Mouse (Mus musculus): ENCODE results near the gene Cyth3. TPM values are rescaled to one million over a fixed set of nuclear protein-coding genes. Genes with fewer than 3 reads are reported as not detected.

Cyth3 gene
- polyA plus RNA-seq, 1 experiment: 152 TPM

- 16% methylated on average over 7 of the region's 7 CpGs for WGBS
- peaks cover 49% of the 10 kb centered on the region for H3K4me1 ChIP-seq (ENCODE audit: control insufficient read depth, insufficient read depth, low read length)
- no peak for DNase-seq
- H3K4me3 ChIP-seq (replicated peaks; ENCODE audit: extremely low read depth, low read depth, low read length): no peak overlapping the region
- TF ChIP-seq POLR2A (IDR thresholded peaks at IDR 0.05; ENCODE audit: borderline replicate concordance, extremely low read depth, low read depth, low read length) (no peak), CTCF (IDR thresholded peaks at IDR 0.05; ENCODE audit: insufficient read depth, low read length) (no peak)
Measured at GRCm38 (mm10) chr5:143654670-143655510, 32.6 kb downstream of the Cyth3 start.

GRCm38 (mm10) chr5:143655511-143655943, 33.3 kb downstream of the Cyth3 start:
- whole genome bisulfite sequencing: 55% methylated on average over 4 of the region's 4 CpGs
- Histone ChIP-seq H3K4me1 (ENCODE audit: control insufficient read depth, insufficient read depth, low read length) (peaks cover 54% of the 10 kb centered on the region), H3K4me3 (replicated peaks; ENCODE audit: extremely low read depth, low read depth, low read length) (no peak overlapping the region)
- no peak for DNase-seq
- TF ChIP-seq CTCF (IDR thresholded peaks at IDR 0.05; ENCODE audit: insufficient read depth, low read length): no peak
- no peak for TF ChIP-seq POLR2A (IDR thresholded peaks at IDR 0.05; ENCODE audit: borderline replicate concordance, extremely low read depth, low read depth, low read length)

- DNase-seq: no peak
- H3K4me3 ChIP-seq (replicated peaks; ENCODE audit: extremely low read depth, low read depth, low read length): no peak overlapping the region
- WGBS: 32% methylated on average over 2 of the region's 2 CpGs
- H3K4me1 ChIP-seq (ENCODE audit: control insufficient read depth, insufficient read depth, low read length): peaks cover 52% of the 10 kb centered on the region
- TF ChIP-seq POLR2A (IDR thresholded peaks at IDR 0.05; ENCODE audit: borderline replicate concordance, extremely low read depth, low read depth, low read length): no peak
- no peak for TF ChIP-seq CTCF (IDR thresholded peaks at IDR 0.05; ENCODE audit: insufficient read depth, low read length)
Measured at GRCm38 (mm10) chr5:143656708-143657245, 34.5 kb downstream of the Cyth3 start.

- no peak overlapping the region for H3K4me3 ChIP-seq (replicated peaks; ENCODE audit: extremely low read depth, low read depth, low read length)
- WGBS: 61% methylated on average over 8 of the region's 8 CpGs
- H3K4me1 ChIP-seq (ENCODE audit: control insufficient read depth, insufficient read depth, low read length): peaks cover 52% of the 10 kb centered on the region
Measured at GRCm38 (mm10) chr5:143659021-143659523, 36.8 kb downstream of the Cyth3 start.

GRCm38 (mm10) chr5:143663074-143663687, 40.9 kb downstream of the Cyth3 start:
- WGBS: 51% methylated on average over 7 of the region's 7 CpGs
- no peak for DNase-seq
- Histone ChIP-seq H3K4me3 (replicated peaks; ENCODE audit: extremely low read depth, low read depth, low read length) (no peak overlapping the region), H3K4me1 (ENCODE audit: control insufficient read depth, insufficient read depth, low read length) (peaks cover 37% of the 10 kb centered on the region)
- TF ChIP-seq CTCF (IDR thresholded peaks at IDR 0.05; ENCODE audit: insufficient read depth, low read length) (no peak), POLR2A (IDR thresholded peaks at IDR 0.05; ENCODE audit: borderline replicate concordance, extremely low read depth, low read depth, low read length) (no peak)

More at GRCm38 (mm10) chr5:143659021-143659523, 36.8 kb downstream of the Cyth3 start:
- TF ChIP-seq POLR2A (IDR thresholded peaks at IDR 0.05; ENCODE audit: borderline replicate concordance, extremely low read depth, low read depth, low read length) (no peak), CTCF (IDR thresholded peaks at IDR 0.05; ENCODE audit: insufficient read depth, low read length) (no peak)
- no peak for DNase-seq

GRCm38 (mm10) chr5:143665561-143665960, 43.3 kb downstream of the Cyth3 start:
- peaks cover 34% of the 10 kb centered on the region for H3K4me1 ChIP-seq (ENCODE audit: control insufficient read depth, insufficient read depth, low read length)
- no peak for DNase-seq
- TF ChIP-seq CTCF (IDR thresholded peaks at IDR 0.05; ENCODE audit: insufficient read depth, low read length) (no peak), POLR2A (IDR thresholded peaks at IDR 0.05; ENCODE audit: borderline replicate concordance, extremely low read depth, low read depth, low read length) (no peak)
- H3K4me3 ChIP-seq (replicated peaks; ENCODE audit: extremely low read depth, low read depth, low read length): no peak overlapping the region
- 40% methylated on average over 2 of the region's 2 CpGs for WGBS

GRCm38 (mm10) chr5:143666015-143666414, 43.8 kb downstream of the Cyth3 start:
- peaks cover 35% of the 10 kb centered on the region for H3K4me1 ChIP-seq (ENCODE audit: control insufficient read depth, insufficient read depth, low read length)
- DNase-seq: no peak
- TF ChIP-seq CTCF (IDR thresholded peaks at IDR 0.05; ENCODE audit: insufficient read depth, low read length) (no peak), POLR2A (IDR thresholded peaks at IDR 0.05; ENCODE audit: borderline replicate concordance, extremely low read depth, low read depth, low read length) (no peak)
- H3K4me3 ChIP-seq (replicated peaks; ENCODE audit: extremely low read depth, low read depth, low read length): no peak overlapping the region
- WGBS: 60% methylated on average over 1 of the region's 1 CpGs

GRCm38 (mm10) chr5:143668884-143669283, 46.6 kb downstream of the Cyth3 start:
- 48% methylated on average over 2 of the region's 2 CpGs for WGBS
- Histone ChIP-seq H3K4me3 (replicated peaks; ENCODE audit: extremely low read depth, low read depth, low read length) (no peak overlapping the region), H3K4me1 (ENCODE audit: control insufficient read depth, insufficient read depth, low read length) (peaks cover 28% of the 10 kb centered on the region)
- no peak for DNase-seq
- TF ChIP-seq CTCF (IDR thresholded peaks at IDR 0.05; ENCODE audit: insufficient read depth, low read length): no peak
- no peak for TF ChIP-seq POLR2A (IDR thresholded peaks at IDR 0.05; ENCODE audit: borderline replicate concordance, extremely low read depth, low read depth, low read length)

GRCm38 (mm10) chr5:143669393-143669792, 47.1 kb downstream of the Cyth3 start:
- TF ChIP-seq CTCF (IDR thresholded peaks at IDR 0.05; ENCODE audit: insufficient read depth, low read length) (peak; percentile 34; the same call in 1 of the 2 replicates), POLR2A (IDR thresholded peaks at IDR 0.05; ENCODE audit: borderline replicate concordance, extremely low read depth, low read depth, low read length) (no peak)
- 34% methylated on average over 2 of the region's 2 CpGs for WGBS
- Histone ChIP-seq H3K4me1 (ENCODE audit: control insufficient read depth, insufficient read depth, low read length) (peaks cover 28% of the 10 kb centered on the region), H3K4me3 (replicated peaks; ENCODE audit: extremely low read depth, low read depth, low read length) (no peak overlapping the region)
- DNase-seq: no peak
